Mouse (Mus musculus) stomach, postnatal 0 days (tissue): ENCODE data around the gene Cpvl.

Experiments used
- CTCF ChIP-seq: IDR thresholded peaks from 2 replicates; pipeline ENCODE4 v1.5.1; 2016; ENCODE audit warnings: antibody characterized with exemption, low read depth, mild to moderate bottlenecking, moderate library complexity
- EP300 ChIP-seq: optimal IDR thresholded peaks from 2 replicates; pipeline ENCODE3; 2016; ENCODE audit warnings: antibody characterized with exemption

DNA sequence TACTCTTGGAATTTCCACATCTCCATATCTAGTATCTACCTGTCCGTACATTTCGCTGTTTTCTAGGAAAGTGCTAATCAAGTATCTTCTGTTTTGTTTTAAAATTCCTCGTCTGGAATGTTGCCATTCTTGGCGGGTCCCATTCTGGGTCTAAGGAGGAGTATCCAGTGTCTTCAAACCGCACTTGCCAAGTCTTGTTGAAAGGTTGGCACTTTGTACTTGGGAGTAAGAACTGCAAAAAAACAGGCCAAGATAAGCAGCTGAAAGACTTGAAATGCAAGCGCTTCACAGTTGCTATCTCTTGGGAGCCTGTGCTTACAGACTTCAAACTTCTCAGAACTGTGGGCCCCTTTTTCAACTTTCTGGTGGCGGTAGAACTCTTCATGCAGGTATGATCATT lies 58.4 kb downstream of the Cpvl start:
- TF ChIP-seq CTCF: no peak
- no peak for TF ChIP-seq EP300
